Mouse (Mus musculus) bone marrow macrophage, adult 2 months (primary cell): ENCODE measurements at regions not wholly inside any gene's neighbourhood (a gene's known extent, or its start where the extent isn't known, plus 50 kb on each side); places are given as distances from the start of the nearest gene placed in this dataset.

ENCODE experiments used
- CTCF ChIP-seq: IDR thresholded peaks from 2 replicates; pipeline ENCODE4 v1.5.1; 2012; ENCODE audit warnings: low read depth, mild to moderate bottlenecking, low read length, moderate library complexity
- POLR2A ChIP-seq: IDR thresholded peaks from 2 replicates; pipeline ENCODE4 v1.6.1; 2012; ENCODE audit warnings: mild to moderate bottlenecking, low read depth, low read length, borderline replicate concordance

- no peak for TF ChIP-seq POLR2A
- no peak for TF ChIP-seq CTCF
These were observed 261.0 kb downstream of the Kcnj2 start for GRCm38 (mm10) chr11:111326915-111327314.
